Mouse (Mus musculus) lung, embryonic 16.5 days (tissue): Measurements from ENCODE around the gene Zfp654. TPM values are rescaled to one million over a fixed set of nuclear protein-coding genes. Genes with fewer than 3 reads are reported as not detected.

Experiments
- ATAC-seq: fragments of 200-750 bp; cut with Nextera tagmentation; 2 replicates; pipeline ENCODE4 v1.8.0; 2017; ENCODE audit warnings: low read depth, mild to moderate bottlenecking, moderate library complexity
- H3K27ac ChIP-seq: fragments of 300-500 bp; sonication (generic); 2 replicates; pipeline ENCODE4 v1.5.1; 2014; ENCODE audit warnings: mild to moderate bottlenecking, control low read depth, low read length
- H3K27me3 ChIP-seq: fragments of 300-500 bp; sonication (generic); 2 replicates; pipeline ENCODE4 v1.6.1; 2014; ENCODE audit warnings: low read depth, low read length, mixed read lengths; ENCODE audit not compliant: control insufficient read depth, insufficient read depth
- H3K36me3 ChIP-seq: fragments of 300-500 bp; sonication (generic); 2 replicates; pipeline ENCODE4 v1.6.1; 2014; ENCODE audit warnings: low read length; ENCODE audit not compliant: control insufficient read depth, insufficient read depth
- H3K4me1 ChIP-seq: fragments of 300-500 bp; sonication (generic); replicated peaks from 2 replicates; pipeline ENCODE4 v1.6.1; 2014; ENCODE audit warnings: low read length, mixed read lengths; ENCODE audit not compliant: control insufficient read depth, insufficient read depth
- H3K4me2 ChIP-seq: fragments of 300-500 bp; sonication (generic); 2 replicates; pipeline ENCODE4 v1.6.1; 2014; ENCODE audit warnings: low read depth, low read length, control low read depth
- H3K4me3 ChIP-seq: fragments of 300-500 bp; sonication (generic); 2 replicates; pipeline ENCODE4 v1.5.1; 2014; ENCODE audit warnings: mild to moderate bottlenecking, low read length, control low read depth
- H3K9ac ChIP-seq: fragments of 300-500 bp; sonication (generic); 2 replicates; pipeline ENCODE4 v1.6.1; 2014; ENCODE audit warnings: low read length, control low read depth
- H3K9me3 ChIP-seq: fragments of 300-500 bp; sonication (generic); 2 replicates; pipeline ENCODE4 v1.6.1; 2016; ENCODE audit warnings: low read length; ENCODE audit not compliant: control insufficient read depth
- WGBS: fragments of 180-500 bp; shearing (Covaris S2); extraction: QIAGEN DNeasy Blood & Tissue Kit; methylation state at CpG from one replicate; pipeline ENCODE4 v1.1.7; 2014; 5-methylcytosine and 5-hydroxymethylcytosine counted together
- polyA plus RNA-seq: library from polyadenylated mRNA; unstranded; fragments of >200 nt; fragmentation: Nextera tagmentation; extraction: Ambion mirVana; gene quantifications from 2 replicates; pipeline ENCODE4 v1.2.1, GENCODE M21; 2015

Gene Zfp654
- polyA plus RNA-seq, 1 experiment from 2014 or later: 7.0 TPM

- no peaks in the 10 kb centered on the region for H3K9me3 ChIP-seq
- H3K4me1 ChIP-seq: no peaks in the 10 kb centered on the region; the same call in 1 of the 2 replicates
- H3K4me2 ChIP-seq: no peak overlapping the region
- WGBS: 92% methylated on average over 3 of the region's 3 CpGs
- H3K4me3 ChIP-seq: no peak overlapping the region
- H3K27me3 ChIP-seq: no peaks in the 10 kb centered on the region
- ATAC-seq: no peak
- H3K9ac ChIP-seq: no peak overlapping the region
- H3K27ac ChIP-seq: no peak overlapping the region
- H3K36me3 ChIP-seq: no peaks in the 10 kb centered on the region
Measured at GRCm38 (mm10) chr16:64842374-64842729, 9.1 kb downstream of the Zfp654 start.

GRCm38 (mm10) chr16:64841481-64842373 is 9.7 kb downstream of the Zfp654 start:
- Histone ChIP-seq H3K27ac (no peak overlapping the region), H3K4me2 (no peak overlapping the region), H3K4me3 (no peak overlapping the region), H3K4me1 (no peaks in the 10 kb centered on the region; the same call in 1 of the 2 replicates), H3K9me3 (no peaks in the 10 kb centered on the region), H3K9ac (no peak overlapping the region), H3K36me3 (no peaks in the 10 kb centered on the region), H3K27me3 (no peaks in the 10 kb centered on the region)
- ATAC-seq: no peak
- WGBS: 87% methylated on average over 5 of the region's 5 CpGs

GRCm38 (mm10) chr16:64836709-64837108 is 14.7 kb downstream of the Zfp654 start:
- ATAC-seq: no peak
- H3K9ac ChIP-seq: no peak overlapping the region
- WGBS: 80% methylated on average over 2 of the region's 2 CpGs

GRCm38 (mm10) chr16:64835996-64836545 is 15.4 kb downstream of the Zfp654 start:
- H3K27me3 ChIP-seq: no peaks in the 10 kb centered on the region
- H3K9me3 ChIP-seq: no peaks in the 10 kb centered on the region
- H3K4me1 ChIP-seq: peaks cover 4% of the 10 kb centered on the region; the same call in 1 of the 2 replicates
- H3K36me3 ChIP-seq: no peaks in the 10 kb centered on the region
- H3K9ac ChIP-seq: no peak overlapping the region
- 57% methylated on average over 1 of the region's 1 CpGs for WGBS
- H3K4me2 ChIP-seq: no peak overlapping the region
- no peak overlapping the region for H3K27ac ChIP-seq
- H3K4me3 ChIP-seq: no peak overlapping the region
- ATAC-seq: no peak

More at GRCm38 (mm10) chr16:64836709-64837108, 14.7 kb downstream of the Zfp654 start:
- Histone ChIP-seq H3K4me1 (peaks cover 4% of the 10 kb centered on the region; the same call in 1 of the 2 replicates), H3K27me3 (no peaks in the 10 kb centered on the region), H3K27ac (no peak overlapping the region), H3K9me3 (no peaks in the 10 kb centered on the region), H3K4me3 (no peak overlapping the region), H3K4me2 (no peak overlapping the region), H3K36me3 (no peaks in the 10 kb centered on the region)

GRCm38 (mm10) chr16:64830291-64830690 is 21.2 kb downstream of the Zfp654 start:
- Histone ChIP-seq H3K4me2 (no peak overlapping the region), H3K9ac (no peak overlapping the region), H3K4me3 (no peak overlapping the region), H3K4me1 (no peaks in the 10 kb centered on the region), H3K27ac (no peak overlapping the region), H3K36me3 (no peaks in the 10 kb centered on the region), H3K27me3 (no peaks in the 10 kb centered on the region), H3K9me3 (no peaks in the 10 kb centered on the region)
- 0 out of 2 replicates have a peak, but pooled peaks have one; percentile 36 for ATAC-seq
- 70% methylated on average over 15 of the region's 15 CpGs for WGBS

GRCm38 (mm10) chr16:64824474-64824873 is 27.0 kb downstream of the Zfp654 start:
- WGBS: 90% methylated on average over 1 of the region's 1 CpGs
- no peak for ATAC-seq
- no peak overlapping the region for H3K27ac ChIP-seq

GRCm38 (mm10) chr16:64823890-64824289 is 27.6 kb downstream of the Zfp654 start:
- no peaks in the 10 kb centered on the region for H3K9me3 ChIP-seq
- WGBS: 76% methylated on average over 1 of the region's 1 CpGs
- H3K4me1 ChIP-seq: no peaks in the 10 kb centered on the region

More at GRCm38 (mm10) chr16:64824474-64824873, 27.0 kb downstream of the Zfp654 start:
- no peak overlapping the region for H3K9ac ChIP-seq
- no peaks in the 10 kb centered on the region for H3K4me1 ChIP-seq
- no peaks in the 10 kb centered on the region for H3K36me3 ChIP-seq
- no peaks in the 10 kb centered on the region for H3K9me3 ChIP-seq
- H3K4me3 ChIP-seq: no peak overlapping the region
- H3K27me3 ChIP-seq: no peaks in the 10 kb centered on the region
- H3K4me2 ChIP-seq: no peak overlapping the region

GRCm38 (mm10) chr16:64817094-64817765 is 34.2 kb downstream of the Zfp654 start:
- no peak overlapping the region for H3K4me2 ChIP-seq
- no peaks in the 10 kb centered on the region for H3K9me3 ChIP-seq
- H3K36me3 ChIP-seq: peaks cover 7% of the 10 kb centered on the region
- no peak overlapping the region for H3K27ac ChIP-seq
- H3K9ac ChIP-seq: no peak overlapping the region
- H3K4me1 ChIP-seq: no peaks in the 10 kb centered on the region
- H3K27me3 ChIP-seq: no peaks in the 10 kb centered on the region
- 91% methylated on average over 3 of the region's 3 CpGs for WGBS
- ATAC-seq: no peak
- no peak overlapping the region for H3K4me3 ChIP-seq

More at GRCm38 (mm10) chr16:64823890-64824289, 27.6 kb downstream of the Zfp654 start:
- H3K27me3 ChIP-seq: no peaks in the 10 kb centered on the region
- H3K27ac ChIP-seq: no peak overlapping the region
- no peak for ATAC-seq
- H3K36me3 ChIP-seq: no peaks in the 10 kb centered on the region
- H3K4me3 ChIP-seq: no peak overlapping the region
- no peak overlapping the region for H3K9ac ChIP-seq
- no peak overlapping the region for H3K4me2 ChIP-seq

GRCm38 (mm10) chr16:64803041-64803440 is 48.4 kb downstream of the Zfp654 start:
- Histone ChIP-seq H3K9ac (no peak overlapping the region), H3K4me2 (no peak overlapping the region), H3K4me1 (no peaks in the 10 kb centered on the region), H3K9me3 (no peaks in the 10 kb centered on the region), H3K27ac (no peak overlapping the region), H3K4me3 (no peak overlapping the region), H3K36me3 (peaks cover 8% of the 10 kb centered on the region), H3K27me3 (no peaks in the 10 kb centered on the region)
- no peak for ATAC-seq
- WGBS: 62% methylated on average over 3 of the region's 3 CpGs
